Mouse (Mus musculus) stomach, postnatal 0 days (tissue): Measurements from ENCODE around the gene AI481877.

Experiments
- CTCF ChIP-seq: IDR thresholded peaks from 2 replicates; pipeline ENCODE4 v1.5.1; 2016; ENCODE audit warnings: antibody characterized with exemption, low read depth, mild to moderate bottlenecking, moderate library complexity
- EP300 ChIP-seq: optimal IDR thresholded peaks from 2 replicates; pipeline ENCODE3; 2016; ENCODE audit warnings: antibody characterized with exemption

GRCm38 (mm10) chr4:59149043-59149442, 10.3 kb upstream of the AI481877 start:
- TF ChIP-seq CTCF, result no peak
- TF ChIP-seq EP300, result no peak
